Mouse (Mus musculus) myocyte (in vitro differentiated cells): Measurements from ENCODE around the gene Ppig. TPM values are rescaled to one million over a fixed set of nuclear protein-coding genes. Genes with fewer than 3 reads are reported as not detected.

Source experiments
- H3K27me3 ChIP-seq: one replicate; pipeline ENCODE4 v1.6.1; 2011; ENCODE audit not compliant: control insufficient read depth, insufficient read depth, insufficient read length
- H3K36me3 ChIP-seq: one replicate; pipeline ENCODE4 v1.6.1; 2011; ENCODE audit not compliant: control insufficient read depth, insufficient read depth
- H3K4me2 ChIP-seq: one replicate; pipeline ENCODE4 v1.6.1; 2011; ENCODE audit warnings: low read depth, control low read depth
- H3K4me3 ChIP-seq: one replicate; pipeline ENCODE4 v1.5.1; 2011; ENCODE audit warnings: mild to moderate bottlenecking, control low read depth, moderate library complexity
- H3K79me2 ChIP-seq: one replicate; pipeline ENCODE4 v1.6.1; 2011; ENCODE audit not compliant: control insufficient read depth, insufficient read depth
- H3ac ChIP-seq: one replicate; pipeline ENCODE4 v1.6.1; 2011; ENCODE audit not compliant: control insufficient read depth, insufficient read length
- CEBPB ChIP-seq: IDR thresholded peaks from 2 replicates; pipeline ENCODE4 v1.6.1; 2011; ENCODE audit warnings: mild to moderate bottlenecking, moderate library complexity; ENCODE audit not compliant: poor library complexity, insufficient read depth, severe bottlenecking
- E2F4 ChIP-seq: IDR thresholded peaks from one replicate; pipeline ENCODE4 v1.6.1; 2011; ENCODE audit warnings: mild to moderate bottlenecking, control low read depth, moderate library complexity; ENCODE audit not compliant: insufficient read depth
- MAX ChIP-seq: IDR thresholded peaks from one replicate; pipeline ENCODE4 v1.6.1; 2011; ENCODE audit warnings: low read depth, mild to moderate bottlenecking, control low read depth
- MYOD1 ChIP-seq, 3 experiments: IDR thresholded peaks; one replicate each; pipeline ENCODE4 v1.6.1; 2011; ENCODE audit warnings: control low read depth in 2 of 3, low read depth in 2 of 3, mild to moderate bottlenecking in 2 of 3, moderate library complexity in 1 of 3; ENCODE audit not compliant: insufficient read length in 2 of 3, control insufficient read depth in 1 of 3
- MYOG ChIP-seq, 3 experiments: IDR thresholded peaks; one replicate each; pipeline ENCODE4 v1.6.1; 2011; ENCODE audit warnings: control low read depth in 2 of 3, low read depth in 2 of 3, mild to moderate bottlenecking in 2 of 3; ENCODE audit not compliant: insufficient read length in 2 of 3, control insufficient read depth in 1 of 3, insufficient read depth in 1 of 3
- POLR2A ChIP-seq: IDR thresholded peaks from one replicate; pipeline ENCODE4 v1.6.1; 2011; ENCODE audit warnings: low read depth, mild to moderate bottlenecking, control low read depth, moderate library complexity; ENCODE audit not compliant: insufficient read length
- POLR2AphosphoS2 ChIP-seq: IDR thresholded peaks from one replicate; pipeline ENCODE4 v1.6.1; 2011; ENCODE audit warnings: low read depth, control low read depth; ENCODE audit not compliant: insufficient read length
- REST ChIP-seq: IDR thresholded peaks from one replicate; pipeline ENCODE4 v1.6.1; 2011; ENCODE audit warnings: mild to moderate bottlenecking, control low read depth, moderate library complexity; ENCODE audit not compliant: insufficient read depth, insufficient read length
- SRF ChIP-seq: IDR thresholded peaks from one replicate; pipeline ENCODE4 v1.6.1; 2011; ENCODE audit warnings: low read depth; ENCODE audit not compliant: control insufficient read depth, insufficient read length
- TCF12 ChIP-seq: IDR thresholded peaks from one replicate; pipeline ENCODE4 v1.6.1; 2011; ENCODE audit warnings: mild to moderate bottlenecking, control low read depth; ENCODE audit not compliant: poor library complexity, insufficient read depth, severe bottlenecking
- TCF3 ChIP-seq: IDR thresholded peaks from one replicate; pipeline ENCODE4 v1.6.1; 2011; ENCODE audit warnings: low read depth, control low read depth; ENCODE audit not compliant: insufficient read length
- USF1 ChIP-seq: IDR thresholded peaks from one replicate; pipeline ENCODE4 v1.6.1; 2011; ENCODE audit warnings: low read depth, mild to moderate bottlenecking, control low read depth, moderate library complexity
- polyA plus RNA-seq: library from polyadenylated mRNA; unstranded; fragments of >200 nt; fragmentation: generic; extraction: Trizol; gene quantifications from one replicate; pipeline ENCODE4 v1.2.1, GENCODE M21; 2012; ENCODE audit warnings: missing spikeins

The Ppig gene
- polyA plus RNA-seq, 1 experiment = 7.6 TPM

DNA sequence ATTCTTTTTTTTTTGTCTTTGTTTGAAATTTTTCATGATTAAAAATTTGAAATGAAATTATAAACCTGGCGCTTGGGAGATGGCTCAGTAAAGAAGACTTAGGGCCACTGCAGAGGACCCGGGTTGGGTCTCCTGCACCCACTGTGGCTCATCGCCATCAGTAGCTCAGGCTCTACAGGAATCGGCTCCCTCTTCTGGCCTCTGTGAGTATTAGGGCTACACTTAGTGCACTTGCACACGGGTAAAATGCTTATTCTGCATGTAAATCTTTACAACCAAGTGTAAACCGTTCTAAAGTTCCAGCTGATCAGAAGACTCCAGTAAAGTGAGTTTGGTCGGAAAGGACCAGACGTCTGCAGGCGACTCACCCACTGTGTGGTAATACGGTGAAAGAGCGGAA lies 28.8 kb upstream of the Ppig start:
- Histone ChIP-seq H3K27me3 (no peaks in the 10 kb centered on the region), H3K4me2 (no peak overlapping the region), H3ac (no peak overlapping the region), H3K4me3 (no peak overlapping the region), H3K36me3 (peaks cover 15% of the 10 kb centered on the region), H3K79me2 (no peaks in the 10 kb centered on the region)
- TF ChIP-seq POLR2A (no peak), MAX (no peak), POLR2AphosphoS2 (no peak), SRF (no peak), REST (no peak), TCF3 (no peak), MYOG (IDR thresholded peaks at IDR 0.05; ENCODE audit: control insufficient read depth in 1 of 3, insufficient read depth in 1 of 3, insufficient read length in 2 of 3, low read depth in 2 of 3) (no peak), E2F4 (no peak), TCF12 (no peak), USF1 (no peak), MYOD1 (IDR thresholded peaks at IDR 0.05; ENCODE audit: control insufficient read depth in 1 of 3, insufficient read length in 2 of 3, low read depth in 2 of 3) (no peak), CEBPB (no peak)

- H3K79me2 ChIP-seq = no peaks in the 10 kb centered on the region
- H3K27me3 ChIP-seq = no peaks in the 10 kb centered on the region
- H3K36me3 ChIP-seq = peaks cover 20% of the 10 kb centered on the region
- H3ac ChIP-seq = no peak overlapping the region
- no peak overlapping the region for H3K4me2 ChIP-seq
- no peak for TF ChIP-seq SRF
- no peak for TF ChIP-seq POLR2A
- TF ChIP-seq TCF12 = no peak
- TF ChIP-seq E2F4 = no peak
- TF ChIP-seq CEBPB = no peak
- TF ChIP-seq POLR2AphosphoS2 = no peak
- no peak for TF ChIP-seq TCF3
- TF ChIP-seq REST = no peak
- TF ChIP-seq MYOG (IDR thresholded peaks at IDR 0.05; ENCODE audit: control insufficient read depth in 1 of 3, insufficient read depth in 1 of 3, insufficient read length in 2 of 3, low read depth in 2 of 3) = no peak
- TF ChIP-seq MAX = no peak
- no peak for TF ChIP-seq MYOD1 (IDR thresholded peaks at IDR 0.05; ENCODE audit: control insufficient read depth in 1 of 3, insufficient read length in 2 of 3, low read depth in 2 of 3)
- no peak for TF ChIP-seq USF1
- no peak overlapping the region for H3K4me3 ChIP-seq
Observed at GRCm38 (mm10) chr2:69700446-69700845, 21.9 kb upstream of the Ppig start.

DNA sequence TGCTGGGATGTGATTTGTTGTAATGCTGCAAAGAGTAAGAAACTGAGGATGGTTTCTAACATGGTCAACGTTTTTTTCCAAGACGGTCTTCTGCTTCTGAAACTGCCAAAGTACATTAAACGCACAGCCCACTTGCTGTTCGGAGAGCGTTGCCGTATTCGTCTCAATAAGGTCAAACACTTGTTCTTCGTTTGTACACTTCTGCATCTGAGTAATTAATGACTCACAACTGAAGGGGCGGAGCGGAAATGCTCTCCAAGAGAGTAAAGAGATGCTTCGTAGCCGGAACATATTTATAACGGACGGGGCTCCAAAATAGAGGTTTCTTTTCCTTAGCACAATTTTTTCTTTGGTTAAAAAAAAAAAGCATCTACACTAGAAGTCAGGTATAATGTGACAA lies 10.2 kb upstream of the Ppig start:
- no peaks in the 10 kb centered on the region for H3K79me2 ChIP-seq
- peaks cover 5% of the 10 kb centered on the region for H3K36me3 ChIP-seq
- TF ChIP-seq POLR2AphosphoS2 (no peak), TCF12 (no peak), SRF (no peak), POLR2A (no peak), MYOG (IDR thresholded peaks at IDR 0.05; ENCODE audit: control insufficient read depth in 1 of 3, insufficient read depth in 1 of 3, insufficient read length in 2 of 3, low read depth in 2 of 3) (no peak), CEBPB (no peak), USF1 (no peak), TCF3 (no peak), MAX (no peak), REST (no peak), E2F4 (no peak), MYOD1 (IDR thresholded peaks at IDR 0.05; ENCODE audit: control insufficient read depth in 1 of 3, insufficient read length in 2 of 3, low read depth in 2 of 3) (no peak)
- H3ac ChIP-seq = no peak overlapping the region
- peak overlapping the region; percentile 95 for H3K4me2 ChIP-seq
- H3K27me3 ChIP-seq = no peaks in the 10 kb centered on the region
- H3K4me3 ChIP-seq = peak overlapping the region; percentile 60

GRCm38 (mm10) chr2:69712981-69713625 lies 9.2 kb upstream of the Ppig start, which contains the start of gene Fastkd1:
Gene Fastkd1 (minus strand): TSS chr2:69713516.
- H3K4me3 ChIP-seq = peak within 1 kb of the TSS; percentile 60
- peak within 1 kb of the TSS; percentile 95 for H3K4me2 ChIP-seq
- peak; percentile 33 for TF ChIP-seq POLR2AphosphoS2
- no peak for TF ChIP-seq TCF12
- peak; percentile 53 for TF ChIP-seq POLR2A
- H3K36me3 ChIP-seq = peaks cover 5% of the 10 kb centered on the region
- H3K79me2 ChIP-seq = no peaks in the 10 kb centered on the region
- H3ac ChIP-seq = no peak within 1 kb of the TSS
- no peaks in the 10 kb centered on the region for H3K27me3 ChIP-seq

DNA sequence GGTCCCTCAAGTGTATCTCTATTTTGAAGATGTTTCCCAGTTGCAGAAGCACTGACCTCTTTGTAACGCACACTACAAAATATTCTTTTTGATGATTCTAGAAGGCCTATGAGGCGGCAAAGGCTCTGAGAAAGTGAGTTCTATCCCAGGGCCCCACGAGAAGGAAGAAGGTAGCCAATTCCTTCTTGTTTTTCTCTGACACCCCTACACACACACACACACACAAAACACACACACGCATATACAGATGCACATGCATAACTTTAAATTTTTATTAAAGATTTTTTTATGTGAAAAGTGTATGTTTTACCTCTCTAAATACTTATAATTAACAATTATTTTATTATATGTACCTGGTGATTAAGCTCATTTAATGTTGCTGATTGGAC lies 8.7 kb upstream of the Ppig start:
- TF ChIP-seq REST = no peak
- TF ChIP-seq POLR2AphosphoS2 = no peak
- no peak for TF ChIP-seq USF1
- no peak for TF ChIP-seq SRF
- TF ChIP-seq TCF12 = no peak
- TF ChIP-seq MYOD1 (IDR thresholded peaks at IDR 0.05; ENCODE audit: control insufficient read depth in 1 of 3, insufficient read length in 2 of 3, low read depth in 2 of 3) = no peak
- TF ChIP-seq POLR2A = no peak
- no peak for TF ChIP-seq TCF3
- no peak for TF ChIP-seq MYOG (IDR thresholded peaks at IDR 0.05; ENCODE audit: control insufficient read depth in 1 of 3, insufficient read depth in 1 of 3, insufficient read length in 2 of 3, low read depth in 2 of 3)
- TF ChIP-seq CEBPB = no peak
- TF ChIP-seq E2F4 = no peak
- no peak for TF ChIP-seq MAX
- peak overlapping the region; percentile 95 for H3K4me2 ChIP-seq
- H3K79me2 ChIP-seq = no peaks in the 10 kb centered on the region
- no peaks in the 10 kb centered on the region for H3K27me3 ChIP-seq
- peak overlapping the region; percentile 60 for H3K4me3 ChIP-seq
- H3ac ChIP-seq = no peak overlapping the region
- H3K36me3 ChIP-seq = peaks cover 5% of the 10 kb centered on the region
